Mouse (Mus musculus): ENCODE results near the gene Tex48.

Gene Tex48

DNA sequence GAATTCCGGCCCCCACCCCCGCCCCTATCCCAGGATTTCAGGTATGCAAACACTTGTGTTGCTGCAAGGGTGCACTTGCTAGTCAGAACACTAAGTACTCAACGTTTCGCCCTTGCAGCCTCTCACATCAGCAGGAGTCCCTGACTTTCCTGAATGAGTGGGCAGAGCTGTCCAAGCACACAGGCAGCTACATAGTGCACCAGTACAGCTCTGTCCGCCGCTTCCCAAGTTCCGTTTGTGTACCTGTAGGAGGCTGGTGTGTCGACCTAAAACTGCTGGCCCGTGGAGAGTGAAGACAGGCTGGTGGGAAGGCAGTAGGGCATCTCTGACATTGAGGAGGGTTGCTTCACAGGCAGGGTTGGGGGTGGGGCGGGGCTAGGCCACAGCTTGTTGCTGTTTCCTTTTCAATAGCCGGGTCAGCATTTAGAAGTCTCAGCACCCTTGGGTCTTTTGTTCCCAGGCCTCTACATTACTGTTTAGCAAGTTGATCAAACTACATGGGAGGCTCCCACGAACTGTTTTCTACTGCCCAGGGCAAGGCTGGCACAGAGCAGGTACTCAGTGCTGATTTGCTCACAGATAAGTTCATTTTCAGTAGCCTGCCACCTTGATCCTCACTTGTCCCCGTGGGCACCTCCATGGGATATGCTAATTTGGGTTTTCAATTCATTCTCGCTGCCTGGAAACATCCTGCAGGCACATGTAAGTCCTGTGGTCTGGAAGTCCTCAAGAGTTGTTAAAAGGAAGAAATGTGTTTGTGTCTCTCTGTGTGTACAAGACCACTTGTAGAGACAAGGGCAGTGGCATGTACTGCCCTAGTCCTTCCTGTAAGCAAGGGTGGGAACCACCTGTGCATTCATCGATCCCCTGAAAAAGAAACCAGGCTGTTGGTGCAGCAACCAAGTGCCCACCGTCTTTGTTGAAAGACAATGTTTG lies 64.8 kb downstream of the Tex48 start:
- peak; percentile 47 for DNase-seq (ENCODE audit: extremely low read depth, insufficient read length, low spot score)
